Mouse (Mus musculus) limb, embryonic 12.5 days (tissue): ENCODE results near the gene Gm10260. TPM values are rescaled to one million over a fixed set of nuclear protein-coding genes. Genes with fewer than 3 reads are reported as not detected.

Source experiments
- ATAC-seq: fragments of 200-750 bp; cut with Nextera tagmentation; 2 replicates; pipeline ENCODE4 v1.8.0; 2017; ENCODE audit warnings: low read depth, moderate TSS enrichment; ENCODE audit not compliant: insufficient number of reproducible peaks, insufficient read depth, low FRiP score, low TSS enrichment
- H3K27ac ChIP-seq: fragments of 300-500 bp; sonication (generic); 2 replicates; pipeline ENCODE4 v1.5.1; 2016; ENCODE audit warnings: mild to moderate bottlenecking, moderate library complexity
- H3K27me3 ChIP-seq: fragments of 300-500 bp; sonication (generic); 2 replicates; pipeline ENCODE4 v1.6.1; 2016; ENCODE audit warnings: mild to moderate bottlenecking, moderate library complexity
- H3K36me3 ChIP-seq: fragments of 300-500 bp; sonication (generic); 2 replicates; pipeline ENCODE4 v1.6.1; 2016; ENCODE audit warnings: mild to moderate bottlenecking, moderate library complexity
- H3K4me1 ChIP-seq: fragments of 300-500 bp; sonication (generic); replicated peaks from 2 replicates; pipeline ENCODE4 v1.6.1; 2016
- H3K4me2 ChIP-seq: fragments of 300-500 bp; sonication (generic); 2 replicates; pipeline ENCODE4 v1.6.1; 2016; ENCODE audit warnings: mild to moderate bottlenecking, moderate library complexity
- H3K4me3 ChIP-seq: fragments of 300-500 bp; sonication (generic); replicated peaks from 2 replicates; pipeline ENCODE4 v1.5.1; 2016; ENCODE audit warnings: mild to moderate bottlenecking
- H3K9ac ChIP-seq: fragments of 300-500 bp; sonication (generic); replicated peaks from 2 replicates; pipeline ENCODE4 v1.6.1; 2016; ENCODE audit warnings: mild to moderate bottlenecking, moderate library complexity
- H3K9me3 ChIP-seq: fragments of 300-500 bp; sonication (generic); 2 replicates; pipeline ENCODE4 v1.6.1; 2016; ENCODE audit warnings: mild to moderate bottlenecking, moderate library complexity
- WGBS: fragments of 180-500 bp; shearing (Covaris S2); methylation state at CpG from one replicate; pipeline ENCODE4 v1.1.7; 2016; 5-methylcytosine and 5-hydroxymethylcytosine counted together
- polyA plus RNA-seq: library from polyadenylated mRNA; unstranded; fragments of >200 nt; fragmentation: Nextera tagmentation; extraction: Ambion mirVana; gene quantifications from 2 replicates; pipeline ENCODE4 v1.2.1, GENCODE M21; 2016

Gm10260 gene
- polyA plus RNA-seq, 1 experiment from 2014 or later: 6.4 TPM

DNA sequence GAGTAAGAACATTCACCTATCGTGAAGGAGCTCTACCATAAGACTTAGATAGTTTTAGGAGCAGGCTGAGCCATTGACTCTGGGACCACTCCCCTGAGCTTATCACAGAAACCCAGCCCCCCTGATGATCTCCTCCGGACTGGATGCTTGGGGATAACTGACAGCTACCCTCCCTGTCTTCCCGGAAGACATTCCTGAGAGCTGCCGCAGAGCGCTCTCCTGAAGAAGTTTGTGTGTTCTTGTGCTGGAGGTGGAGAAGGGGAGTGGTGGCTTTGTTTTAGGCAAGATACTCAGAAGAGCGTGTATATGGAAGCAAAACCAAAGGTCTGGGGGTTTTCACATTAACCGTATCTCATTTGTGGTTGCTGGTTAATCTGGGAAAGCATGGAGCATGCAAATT, 21.6 kb upstream of the Gm10260 start:
- Histone ChIP-seq H3K27ac (no peak overlapping the region), H3K9ac (no peak overlapping the region)

DNA sequence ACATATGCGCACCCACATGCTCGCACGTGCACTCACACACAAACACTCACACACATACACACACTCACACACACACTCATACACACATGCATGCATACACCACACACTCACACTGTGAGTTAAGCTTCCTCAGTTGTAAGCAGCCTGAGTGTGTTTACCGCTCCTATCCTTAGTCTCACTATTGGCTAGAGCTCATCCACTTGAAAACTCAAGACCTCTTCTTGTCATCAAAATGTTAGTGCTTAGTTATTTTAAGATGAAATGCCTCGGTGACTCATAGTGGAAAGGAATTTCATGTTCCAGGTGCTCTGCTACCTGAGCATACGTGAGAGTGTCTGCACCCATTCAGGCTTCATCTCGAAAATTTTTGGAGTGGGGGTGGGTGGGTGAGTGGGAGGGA, 21.2 kb upstream of the Gm10260 start:
- H3K4me1 ChIP-seq: peaks cover 62% of the 10 kb centered on the region
- H3K9me3 ChIP-seq: no peaks in the 10 kb centered on the region
- no peak overlapping the region for H3K4me3 ChIP-seq
- H3K27ac ChIP-seq: no peak overlapping the region
- 86% methylated on average over 7 of the region's 7 CpGs for WGBS
- H3K9ac ChIP-seq: no peak overlapping the region
- H3K4me2 ChIP-seq: no peak overlapping the region
- no peak for ATAC-seq
- H3K36me3 ChIP-seq: no peaks in the 10 kb centered on the region
- peaks cover 9% of the 10 kb centered on the region for H3K27me3 ChIP-seq

More for the DNA sequence above, 21.6 kb upstream of the Gm10260 start:
- peaks cover 63% of the 10 kb centered on the region for H3K4me1 ChIP-seq
- H3K4me2 ChIP-seq: no peak overlapping the region
- no peak for ATAC-seq
- peaks cover 9% of the 10 kb centered on the region for H3K27me3 ChIP-seq
- no peaks in the 10 kb centered on the region for H3K36me3 ChIP-seq
- H3K9me3 ChIP-seq: no peaks in the 10 kb centered on the region
- H3K4me3 ChIP-seq: no peak overlapping the region
- WGBS: 60% methylated on average over 7 of the region's 7 CpGs

DNA sequence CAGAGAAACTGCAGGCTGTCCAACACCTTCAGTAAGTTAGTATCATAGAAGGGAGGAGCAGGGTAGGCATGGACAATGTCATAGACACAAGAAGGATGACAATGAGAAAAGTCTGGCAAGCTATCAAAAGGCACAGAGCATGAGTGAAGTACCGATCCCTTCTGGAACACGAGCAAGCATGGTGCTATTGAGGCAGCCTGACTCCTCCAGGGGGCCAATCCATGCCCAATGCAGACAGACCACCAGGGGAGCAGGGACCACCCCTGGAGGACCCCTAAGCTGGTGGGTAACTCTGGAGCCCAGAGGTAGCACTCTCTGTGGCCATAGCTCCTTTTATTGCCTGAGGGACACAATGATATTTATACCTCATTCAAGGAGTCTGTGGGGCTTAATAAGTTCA, 20.1 kb upstream of the Gm10260 start:
- Histone ChIP-seq H3K9me3 (no peaks in the 10 kb centered on the region), H3K9ac (no peak overlapping the region), H3K27me3 (peaks cover 9% of the 10 kb centered on the region), H3K36me3 (no peaks in the 10 kb centered on the region), H3K4me2 (no peak overlapping the region), H3K27ac (peak overlapping the region; percentile 30; the same call in 1 of the 2 replicates), H3K4me1 (peaks cover 54% of the 10 kb centered on the region), H3K4me3 (no peak overlapping the region)
- 39% methylated on average over 2 of the region's 2 CpGs for WGBS
- 0 out of 2 replicates have a peak, but pooled peaks have one; percentile 11 for ATAC-seq

DNA sequence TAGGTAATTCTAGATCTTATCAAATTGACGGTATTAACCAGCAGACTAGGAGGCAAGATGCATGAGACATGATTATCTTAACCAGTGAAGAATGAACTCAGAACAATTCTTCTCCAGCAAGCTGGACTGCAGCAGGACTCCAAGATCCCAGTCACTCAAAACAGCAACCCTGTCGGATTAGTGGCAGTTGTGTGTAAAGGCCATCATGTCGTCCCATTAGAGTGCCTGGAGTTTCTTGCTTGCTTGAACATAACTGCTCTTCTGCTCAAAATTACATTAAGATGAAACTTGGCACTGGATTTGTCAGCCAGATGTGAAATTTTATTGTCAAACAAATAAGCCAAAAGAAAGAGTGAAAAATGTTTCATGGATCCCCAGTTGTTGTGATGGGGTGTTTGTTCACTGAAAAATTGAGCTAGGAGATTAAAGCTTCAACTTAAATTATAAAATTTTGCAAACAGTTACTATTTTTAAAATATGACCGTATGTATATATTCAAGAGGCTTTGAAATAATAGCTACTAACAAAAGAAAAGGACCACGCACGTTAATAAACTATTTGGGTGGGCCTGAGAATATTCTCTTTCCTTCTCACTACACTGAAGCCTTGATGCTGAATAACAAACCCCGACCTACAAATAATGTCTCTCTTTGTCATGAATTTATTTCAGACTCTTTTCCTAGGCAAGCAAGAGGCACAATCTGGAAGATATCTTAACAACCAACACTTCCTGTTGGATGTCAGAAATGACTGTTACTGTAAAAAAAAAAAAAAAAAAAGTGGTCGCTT, 19.4 kb upstream of the Gm10260 start:
- no peaks in the 10 kb centered on the region for H3K9me3 ChIP-seq
- H3K4me3 ChIP-seq: no peak overlapping the region
- no peaks in the 10 kb centered on the region for H3K36me3 ChIP-seq
- no peak overlapping the region for H3K4me2 ChIP-seq
- no peak overlapping the region for H3K27ac ChIP-seq
- no peak for ATAC-seq
- WGBS: 72% methylated on average over 8 of the region's 8 CpGs
- no peak overlapping the region for H3K9ac ChIP-seq
- peaks cover 9% of the 10 kb centered on the region for H3K27me3 ChIP-seq
- H3K4me1 ChIP-seq: peaks cover 47% of the 10 kb centered on the region

DNA sequence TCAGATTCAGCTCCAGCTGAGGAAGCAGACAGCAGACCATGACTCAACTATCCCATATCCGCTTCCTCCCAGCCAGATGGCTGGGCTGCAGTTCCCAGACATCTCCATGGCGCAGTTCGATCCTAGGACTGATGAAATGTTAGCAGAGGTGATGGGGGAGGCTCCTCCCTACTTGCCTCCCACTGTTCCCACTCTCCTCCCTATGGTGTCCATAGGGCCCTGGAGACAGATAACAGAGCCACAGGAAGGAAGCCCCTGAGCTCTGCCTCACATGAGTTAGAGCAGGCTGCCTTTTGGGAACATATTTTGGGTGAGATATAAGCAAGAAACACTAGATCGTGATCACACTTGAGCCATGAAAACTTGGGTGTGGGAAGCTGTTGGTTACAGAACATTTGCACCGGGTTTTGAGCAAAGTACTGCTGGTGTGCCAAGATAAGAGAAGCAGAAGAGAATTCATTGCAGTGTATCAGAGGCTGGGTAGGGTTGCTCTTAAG, 18.3 kb upstream of the Gm10260 start:
- ATAC-seq: no peak
- no peak overlapping the region for H3K4me2 ChIP-seq
- peaks cover 35% of the 10 kb centered on the region for H3K4me1 ChIP-seq
- no peak overlapping the region for H3K9ac ChIP-seq
- WGBS: 75% methylated on average over 5 of the region's 5 CpGs
- H3K27ac ChIP-seq: no peak overlapping the region
- H3K4me3 ChIP-seq: no peak overlapping the region
- peaks cover 6% of the 10 kb centered on the region for H3K27me3 ChIP-seq
- no peaks in the 10 kb centered on the region for H3K9me3 ChIP-seq
- no peaks in the 10 kb centered on the region for H3K36me3 ChIP-seq

DNA sequence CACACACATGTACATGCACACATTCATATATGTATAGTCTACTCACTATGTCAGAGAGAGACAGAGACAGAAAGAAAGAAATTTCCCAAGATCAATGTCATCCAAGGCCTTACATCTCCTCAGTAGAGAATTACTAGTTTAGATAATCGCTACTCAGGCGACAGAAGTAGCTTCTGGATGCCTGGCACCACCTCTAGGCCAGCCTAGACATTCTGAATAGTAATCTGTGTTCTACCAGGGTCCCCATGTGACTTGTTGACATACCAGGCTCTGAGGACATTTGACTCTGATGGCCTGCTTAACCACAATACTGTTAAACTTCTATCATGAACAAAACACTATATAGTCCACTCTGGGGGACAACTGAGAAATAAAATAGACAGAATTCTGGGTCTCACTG, 17.2 kb upstream of the Gm10260 start:
- 86% methylated on average over 2 of the region's 2 CpGs for WGBS
- Histone ChIP-seq H3K4me1 (peaks cover 30% of the 10 kb centered on the region), H3K27ac (no peak overlapping the region), H3K9ac (no peak overlapping the region), H3K4me2 (no peak overlapping the region), H3K36me3 (no peaks in the 10 kb centered on the region), H3K9me3 (no peaks in the 10 kb centered on the region), H3K4me3 (no peak overlapping the region), H3K27me3 (peaks cover 6% of the 10 kb centered on the region)
- no peak for ATAC-seq

DNA sequence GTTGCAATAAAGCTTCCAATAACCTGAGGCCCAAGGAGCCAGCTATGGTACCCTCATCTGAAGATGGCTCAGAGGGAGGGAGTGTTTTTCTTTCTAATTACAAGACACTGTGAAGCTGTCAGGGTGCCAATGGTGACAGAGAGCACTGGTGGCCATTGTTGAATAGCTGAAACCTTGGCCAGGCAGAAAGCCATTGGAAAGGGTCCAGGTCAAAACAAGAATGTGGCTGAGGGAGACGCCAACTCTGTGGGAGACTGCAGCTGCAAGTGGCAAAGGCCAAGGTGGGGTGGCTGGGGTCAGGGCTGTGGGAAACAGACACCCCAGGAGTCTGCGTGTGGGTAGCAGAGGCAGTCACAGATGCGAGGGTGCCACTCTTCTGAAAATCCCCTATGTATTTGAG, 16.3 kb upstream of the Gm10260 start:
- Histone ChIP-seq H3K4me2 (no peak overlapping the region), H3K27me3 (peaks cover 3% of the 10 kb centered on the region; the same call in 1 of the 2 replicates), H3K4me3 (no peak overlapping the region), H3K27ac (no peak overlapping the region), H3K9ac (no peak overlapping the region), H3K36me3 (no peaks in the 10 kb centered on the region), H3K4me1 (peaks cover 25% of the 10 kb centered on the region), H3K9me3 (peaks cover 4% of the 10 kb centered on the region; the same call in 1 of the 2 replicates)
- WGBS: 58% methylated on average over 3 of the region's 3 CpGs
- no peak for ATAC-seq

DNA sequence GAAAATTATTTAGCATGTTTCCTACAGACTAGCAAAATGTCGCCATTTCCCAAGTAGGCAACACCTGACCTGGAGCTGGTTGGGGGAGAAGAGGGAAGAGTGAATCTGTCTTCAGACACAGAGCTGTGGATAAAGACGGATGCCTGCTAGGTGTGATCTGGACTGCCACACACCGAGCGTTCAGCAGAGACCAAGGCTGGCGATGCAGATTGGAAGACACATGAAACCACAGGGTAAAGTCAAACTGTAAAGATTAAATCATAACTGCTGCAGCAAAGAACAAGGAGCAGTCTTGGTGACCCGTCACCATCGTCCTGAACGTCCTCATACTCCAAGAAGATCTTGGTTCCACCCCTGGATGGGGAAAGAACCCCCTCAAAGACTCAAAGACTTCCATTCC, 15.5 kb upstream of the Gm10260 start:
- Histone ChIP-seq H3K27me3 (peaks cover 3% of the 10 kb centered on the region; the same call in 1 of the 2 replicates), H3K9ac (no peak overlapping the region), H3K4me2 (no peak overlapping the region), H3K4me3 (no peak overlapping the region), H3K27ac (no peak overlapping the region), H3K36me3 (no peaks in the 10 kb centered on the region), H3K4me1 (peaks cover 17% of the 10 kb centered on the region), H3K9me3 (peaks cover 4% of the 10 kb centered on the region; the same call in 1 of the 2 replicates)
- WGBS: 90% methylated on average over 8 of the region's 8 CpGs
- no peak for ATAC-seq

DNA sequence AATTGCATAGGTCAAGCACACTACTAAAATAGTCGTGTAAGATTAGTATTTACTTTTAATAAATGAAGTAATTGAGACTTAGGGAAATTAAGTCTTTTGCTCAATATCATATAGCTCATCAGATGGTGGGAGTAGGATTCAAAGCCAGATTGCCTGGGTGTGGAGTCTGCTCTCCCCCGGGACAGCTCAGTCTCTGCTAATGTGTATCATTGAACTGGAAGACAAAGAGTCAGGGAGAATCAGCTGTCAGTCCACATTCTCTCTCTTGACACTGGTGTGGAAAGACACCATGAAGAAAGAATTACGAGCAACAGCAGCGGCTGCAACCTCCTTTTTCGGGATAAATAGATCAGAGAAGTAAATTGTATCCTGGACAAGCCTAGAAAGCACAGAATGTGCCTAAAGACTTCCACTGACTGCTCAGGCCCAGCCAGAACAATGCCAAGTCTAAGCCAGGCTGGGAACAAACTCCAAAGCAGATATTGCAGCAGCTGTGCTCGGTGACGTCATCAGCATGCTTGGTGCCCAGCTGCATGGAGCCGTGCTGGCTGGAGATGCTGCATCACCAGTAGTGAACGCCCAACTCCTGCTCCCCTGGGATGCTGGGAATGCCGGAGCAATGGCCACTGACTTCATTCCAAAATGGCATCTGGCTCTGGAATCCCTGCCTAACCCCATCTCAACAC, 14.5 kb upstream of the Gm10260 start:
- no peak overlapping the region for H3K27ac ChIP-seq
- no peak overlapping the region for H3K9ac ChIP-seq
- no peaks in the 10 kb centered on the region for H3K36me3 ChIP-seq
- peaks cover 4% of the 10 kb centered on the region; the same call in 1 of the 2 replicates for H3K9me3 ChIP-seq
- no peak overlapping the region for H3K4me3 ChIP-seq
- 70% methylated on average over 10 of the region's 10 CpGs for WGBS
- H3K4me1 ChIP-seq: peaks cover 8% of the 10 kb centered on the region; the same call in 1 of the 2 replicates
- no peak overlapping the region for H3K4me2 ChIP-seq
- H3K27me3 ChIP-seq: peaks cover 3% of the 10 kb centered on the region; the same call in 1 of the 2 replicates
- ATAC-seq: no peak

DNA sequence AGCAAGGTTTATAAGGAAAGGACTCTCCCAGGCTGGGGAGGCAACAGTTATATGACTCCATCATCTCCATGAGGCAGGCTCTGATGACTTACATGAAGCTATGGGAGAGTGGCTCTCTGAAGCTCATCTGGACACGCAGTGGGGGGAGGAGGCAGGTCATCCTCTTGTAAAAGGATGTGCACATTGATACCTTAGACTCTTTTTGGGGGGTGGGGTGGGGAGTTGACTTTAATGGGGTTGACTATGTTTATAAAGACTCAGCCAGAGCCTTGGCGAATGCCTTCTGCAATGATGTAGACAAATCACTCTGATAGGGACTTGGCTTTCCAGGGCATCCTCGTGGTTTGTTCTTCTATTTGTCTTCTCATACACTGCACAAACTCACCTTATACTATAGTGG, 8.8 kb upstream of the Gm10260 start:
- Histone ChIP-seq H3K4me1 (0 out of 2 replicates have a peak, but pooled peaks cover under 1% of the 10 kb centered on the region), H3K27ac (no peak overlapping the region), H3K4me2 (no peak overlapping the region), H3K9me3 (peaks cover 4% of the 10 kb centered on the region; the same call in 1 of the 2 replicates), H3K4me3 (no peak overlapping the region), H3K9ac (no peak overlapping the region), H3K27me3 (no peaks in the 10 kb centered on the region), H3K36me3 (no peaks in the 10 kb centered on the region)
- WGBS: 81% methylated on average over 3 of the region's 3 CpGs
- ATAC-seq: no peak

DNA sequence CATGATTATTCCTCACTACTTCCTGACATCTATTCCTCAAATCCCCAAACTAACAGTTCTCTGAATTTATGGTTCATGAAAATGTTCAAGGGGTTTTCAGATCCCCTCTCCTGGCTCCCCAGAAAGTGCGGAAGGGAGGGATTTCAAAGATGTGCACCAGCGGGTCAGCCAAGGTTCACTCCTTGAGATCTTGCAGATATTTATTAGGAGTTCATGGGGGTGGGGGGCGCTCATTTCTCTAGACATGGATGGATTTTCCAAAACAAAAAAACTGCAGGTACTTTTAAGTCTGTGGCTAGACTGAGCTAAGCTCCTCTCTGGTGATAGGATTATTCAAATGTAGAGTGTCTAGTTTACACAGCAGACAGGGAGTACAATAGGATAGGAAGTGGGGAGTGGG, 8.4 kb upstream of the Gm10260 start:
- H3K27ac ChIP-seq: no peak overlapping the region
- 79% methylated on average over 3 of the region's 3 CpGs for WGBS
- no peak overlapping the region for H3K4me2 ChIP-seq
- H3K4me3 ChIP-seq: no peak overlapping the region
- no peak for ATAC-seq
- no peaks in the 10 kb centered on the region for H3K27me3 ChIP-seq
- H3K9ac ChIP-seq: no peak overlapping the region
- peaks cover 4% of the 10 kb centered on the region; the same call in 1 of the 2 replicates for H3K9me3 ChIP-seq
- 0 out of 2 replicates have a peak, but pooled peaks cover 3% of the 10 kb centered on the region for H3K4me1 ChIP-seq
- H3K36me3 ChIP-seq: no peaks in the 10 kb centered on the region
